Mouse (Mus musculus) mouse embryonic stem cell (cell line): ENCODE results near the gene Scarb1.

Experiments
- in situ Hi-C, 2 experiments: fragments of 300-500 bp; cut with MboI; formaldehyde crosslinking; loops; 1 replicate in 1 of 2; 3 replicates in 1 of 2; pipeline ENCODE4 v1.14.3; 2019 to 2020; ENCODE audit warnings: low sequenced_read_pairs in 2 of 2, low pct_unique_long_range_greater_than_20kb in 1 of 2, mixed read lengths in 1 of 2; ENCODE audit not compliant: unreplicated experiment in 1 of 2

Gene Scarb1

DNA sequence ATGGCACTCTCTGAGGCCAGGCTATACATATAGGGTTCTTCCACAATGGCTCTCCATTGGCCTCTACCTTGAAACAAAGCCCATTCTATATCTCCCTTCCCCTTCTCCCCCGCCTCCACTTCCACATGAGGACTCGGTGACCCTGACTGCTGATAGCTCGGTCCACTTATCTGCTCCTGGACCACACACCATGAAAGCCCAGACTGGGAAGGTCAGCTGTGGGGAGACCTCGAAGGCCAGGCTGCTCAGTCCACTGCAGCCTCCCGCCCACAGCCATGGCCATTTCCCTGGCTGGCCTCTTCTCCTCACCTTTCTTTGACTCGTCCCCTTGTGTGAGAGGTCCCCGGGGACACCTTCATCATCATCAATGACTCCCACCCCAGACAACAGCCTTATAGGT, 23.6 kb downstream of the Scarb1 start:
- in situ Hi-C loops, result no loop called here

DNA sequence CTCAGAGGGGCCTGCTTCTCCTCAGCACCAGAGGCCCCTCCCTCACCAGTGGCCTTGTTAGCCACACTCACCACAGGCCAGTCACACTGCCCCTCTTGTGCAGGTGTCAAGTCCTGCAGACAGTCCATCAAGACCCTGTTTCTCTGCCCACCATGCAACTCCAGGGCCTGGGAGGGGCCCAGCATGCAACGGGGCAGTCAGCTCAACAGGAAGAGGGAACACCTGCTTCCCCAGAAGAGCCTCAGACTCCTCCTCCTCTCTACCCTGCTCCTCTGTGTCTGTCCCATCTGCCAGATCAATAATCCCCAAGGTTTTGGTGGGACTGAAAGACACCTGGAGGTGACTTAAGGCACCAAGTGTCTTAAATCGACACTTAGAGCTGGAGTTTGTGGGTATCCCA, 24.1 kb downstream of the Scarb1 start:
- in situ Hi-C loops, result no loop called here

DNA sequence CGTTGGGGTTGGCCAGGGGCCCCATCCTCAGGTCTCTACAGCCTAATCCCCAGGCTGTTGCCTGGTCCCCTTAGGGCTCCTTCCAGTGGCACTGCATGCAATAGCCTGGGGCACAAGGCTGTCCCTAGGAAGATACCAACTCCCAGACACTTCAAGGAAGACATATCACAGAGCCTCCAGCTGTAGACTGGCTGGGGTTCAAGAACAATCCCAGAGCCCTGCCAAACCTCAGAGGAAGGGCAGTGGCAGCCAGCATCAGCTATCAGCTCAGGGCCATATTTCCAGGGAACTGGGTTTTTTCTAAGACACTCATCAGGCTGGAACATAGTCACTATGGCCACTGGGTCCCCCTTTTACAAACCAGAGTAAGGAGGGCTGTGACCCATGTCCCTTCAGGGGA, 25.8 kb downstream of the Scarb1 start:
- in situ Hi-C loops, result no loop called here

DNA sequence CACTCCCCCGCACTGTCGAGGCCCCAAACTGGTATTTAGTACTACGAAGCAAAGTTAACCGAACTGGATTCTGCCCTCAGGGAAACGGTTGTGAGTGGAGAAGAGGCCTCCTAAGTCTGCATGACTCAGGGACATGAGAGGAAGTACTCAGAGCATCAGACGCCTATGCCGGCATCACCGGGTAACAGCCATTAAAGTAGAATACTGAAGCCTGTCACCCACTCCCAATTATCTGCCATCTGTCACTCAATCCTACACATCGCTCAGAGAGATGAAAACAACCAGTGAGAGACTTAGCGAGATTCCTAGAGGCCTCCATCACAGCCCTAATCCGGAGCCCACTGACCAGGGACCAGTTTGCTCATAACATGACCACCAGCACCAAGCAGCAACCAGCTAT, 26.9 kb downstream of the Scarb1 start:
- in situ Hi-C loops, result no loop called here

DNA sequence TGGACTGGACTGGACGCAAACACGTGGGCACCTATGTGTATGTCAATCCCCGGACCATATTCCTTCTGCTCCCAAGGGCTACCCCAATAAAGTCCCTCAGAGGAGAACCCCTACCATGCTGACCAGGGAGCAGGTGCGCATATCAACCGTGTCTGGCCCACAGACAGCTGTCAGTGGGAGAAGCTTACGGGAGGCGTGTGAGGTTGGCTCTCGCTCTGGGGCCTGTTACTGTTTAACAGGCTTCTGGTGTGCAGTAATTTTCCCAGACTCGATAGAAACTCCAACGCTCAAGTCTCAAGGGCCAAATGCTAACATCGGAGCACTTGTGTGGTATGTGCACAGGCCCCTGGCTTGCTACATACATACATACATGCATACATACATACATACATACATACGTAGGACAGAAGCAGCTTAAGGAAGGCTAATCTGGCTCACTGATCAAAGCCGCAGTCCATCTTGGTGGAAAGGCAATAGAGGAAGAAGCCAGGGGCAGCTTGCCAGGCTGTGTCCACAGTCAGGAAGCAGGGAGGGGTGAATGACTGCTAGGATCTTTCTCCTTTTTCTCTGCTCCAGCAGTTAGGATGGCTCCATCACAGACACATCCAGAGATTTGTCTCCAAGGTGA, 27.8 kb downstream of the Scarb1 start:
- in situ Hi-C loops, result no loop called here

DNA sequence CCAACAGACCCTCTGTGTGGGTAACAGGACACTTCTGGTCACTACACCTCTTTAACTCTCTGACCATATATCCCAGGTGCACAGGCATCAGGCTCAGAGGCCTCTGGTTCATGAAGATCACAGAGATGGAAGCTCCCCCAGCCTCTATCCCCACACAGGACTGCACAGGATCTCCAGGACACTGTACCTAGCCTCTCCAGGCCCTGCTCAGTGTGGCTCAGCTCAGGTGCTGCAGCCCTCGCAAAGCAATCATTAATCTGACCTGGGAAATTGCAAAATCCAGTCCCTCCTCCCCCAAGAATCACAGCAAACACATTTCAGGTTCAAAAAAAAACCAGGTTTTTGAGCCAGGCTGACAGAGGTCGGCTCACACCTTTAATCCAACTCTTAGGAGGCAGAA, 29.9 kb downstream of the Scarb1 start:
- in situ Hi-C loops, result no loop called here

DNA sequence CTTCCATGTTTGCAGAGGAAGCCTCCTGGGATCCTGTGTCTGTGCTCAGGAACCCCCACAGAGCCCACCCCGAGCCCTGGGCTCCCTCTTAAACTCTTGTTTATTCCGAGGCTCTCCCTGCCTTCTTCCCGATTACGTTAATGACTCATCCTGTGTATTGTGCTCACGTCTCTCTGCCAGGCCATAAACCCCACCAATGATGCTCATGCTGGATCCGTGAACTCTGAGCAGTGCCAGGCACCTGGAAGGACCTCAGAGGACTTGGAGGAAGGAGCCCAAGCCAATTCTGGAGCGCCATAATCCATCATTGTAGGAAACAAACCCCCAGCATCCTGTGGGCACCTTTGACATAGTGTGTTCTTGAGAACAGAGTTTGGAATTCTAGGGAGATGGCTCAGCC, 31.7 kb downstream of the Scarb1 start:
- in situ Hi-C loops, result no loop called here

DNA sequence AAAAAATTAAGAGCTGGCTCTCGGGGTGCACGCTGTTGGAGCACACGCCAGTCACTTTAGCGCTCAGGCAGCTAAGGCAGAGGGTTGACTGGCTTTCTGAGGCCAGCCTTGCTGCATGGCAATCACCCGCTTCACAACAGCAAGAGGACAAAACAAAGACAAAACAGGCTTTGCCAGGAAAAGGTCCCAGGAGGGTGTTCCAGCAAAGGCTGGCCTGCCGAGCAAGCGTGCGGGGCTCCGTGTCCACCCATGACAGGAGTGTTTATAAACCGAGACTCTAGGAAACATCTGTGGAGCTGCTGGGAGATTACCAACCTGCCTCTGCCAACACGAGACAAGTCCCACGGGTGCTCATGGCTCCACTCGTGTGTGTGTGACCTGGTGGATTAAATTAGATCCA, 34.1 kb downstream of the Scarb1 start:
- in situ Hi-C loops, result no loop called here

DNA sequence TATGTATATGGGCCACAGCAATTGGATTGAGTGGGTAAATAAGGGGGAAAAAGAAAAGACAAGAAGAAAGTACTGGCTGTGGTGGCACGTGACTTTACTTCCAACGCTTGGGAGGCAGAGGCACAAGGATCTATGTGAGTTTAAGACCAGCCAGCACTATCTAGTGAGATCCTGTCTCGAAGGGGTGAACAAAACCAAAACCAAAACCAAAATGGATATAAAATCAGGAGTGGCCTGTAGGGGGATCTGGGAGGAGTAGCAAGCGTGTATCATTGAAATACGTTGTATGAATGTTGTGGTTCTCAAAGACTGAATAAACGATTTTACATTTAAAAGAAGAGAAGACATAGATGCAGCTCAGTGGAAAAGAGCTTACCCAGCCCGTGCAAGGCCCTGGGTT, 34.5 kb downstream of the Scarb1 start:
- in situ Hi-C loops, result no loop called here

DNA sequence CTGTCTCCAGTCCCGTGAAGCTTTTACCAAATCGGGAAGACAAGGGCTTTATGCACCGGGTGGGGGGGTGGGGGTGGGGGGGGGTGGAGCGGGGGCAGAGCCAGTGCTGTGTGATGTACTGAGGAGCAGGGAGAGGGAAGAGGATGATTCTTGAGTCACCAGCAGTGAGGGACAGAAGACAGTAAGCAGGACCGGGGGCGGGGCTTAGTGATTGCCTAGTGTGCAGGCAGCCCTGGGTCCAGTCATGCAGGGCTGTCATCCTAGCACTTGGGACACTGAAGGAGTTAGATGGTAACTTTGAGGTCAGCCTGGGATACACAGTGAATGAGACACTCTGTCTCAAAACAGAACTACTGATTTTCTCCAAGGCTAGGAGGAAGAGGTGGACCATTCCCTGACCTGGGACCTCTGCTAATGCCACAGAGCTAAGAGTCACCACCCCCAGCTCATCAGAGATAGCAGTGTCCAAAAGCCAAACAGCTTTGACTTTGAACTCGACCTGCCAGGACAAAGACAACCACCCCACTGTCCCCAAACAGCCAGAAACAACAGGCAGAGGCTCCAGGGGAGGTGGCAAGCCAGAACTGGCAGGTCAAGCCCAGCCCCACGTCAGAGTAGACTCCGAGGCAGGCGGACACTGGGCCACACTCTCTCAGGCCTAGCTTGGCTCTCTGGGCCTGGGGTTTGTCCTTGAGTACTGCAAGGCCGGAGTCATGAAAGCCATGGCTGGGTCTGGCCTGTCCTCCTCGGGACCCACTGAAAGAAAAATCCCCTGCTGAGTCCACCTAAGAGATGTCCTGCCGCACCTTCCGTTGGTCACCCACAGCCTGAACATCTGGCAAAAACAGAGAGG, 35.4 kb downstream of the Scarb1 start:
- in situ Hi-C loops, result no loop called here

DNA sequence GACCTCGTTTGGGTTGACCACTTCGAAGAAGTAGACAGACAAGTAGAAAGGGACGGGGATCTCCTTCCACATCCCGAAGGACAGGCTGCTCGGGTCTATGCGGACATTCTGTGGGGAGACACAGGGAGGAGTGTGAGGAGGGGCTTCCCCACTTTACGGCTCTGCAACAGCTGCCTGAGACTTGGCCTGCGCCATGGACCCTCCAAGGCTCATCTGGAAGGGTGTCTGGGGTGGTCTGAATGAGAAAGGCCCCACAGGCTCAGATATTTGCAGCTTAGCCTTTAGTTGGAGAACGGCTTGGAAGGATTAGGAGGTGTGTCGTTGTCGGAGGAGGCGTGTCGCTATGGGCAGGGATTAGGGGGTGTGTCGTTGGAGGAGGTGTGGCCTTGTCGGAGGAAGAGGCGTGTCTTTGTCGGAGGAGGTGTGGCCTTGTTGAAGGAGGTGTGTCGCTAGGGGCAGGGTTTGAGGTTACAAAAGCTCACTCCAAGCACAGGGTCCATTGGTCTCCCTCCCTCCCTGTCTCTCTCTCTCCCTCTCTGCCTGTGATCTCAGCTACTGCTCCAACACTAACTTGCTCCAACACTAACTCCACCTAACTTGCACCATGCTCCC, 36.5 kb downstream of the Scarb1 start:
- in situ Hi-C loops, result no loop called here

DNA sequence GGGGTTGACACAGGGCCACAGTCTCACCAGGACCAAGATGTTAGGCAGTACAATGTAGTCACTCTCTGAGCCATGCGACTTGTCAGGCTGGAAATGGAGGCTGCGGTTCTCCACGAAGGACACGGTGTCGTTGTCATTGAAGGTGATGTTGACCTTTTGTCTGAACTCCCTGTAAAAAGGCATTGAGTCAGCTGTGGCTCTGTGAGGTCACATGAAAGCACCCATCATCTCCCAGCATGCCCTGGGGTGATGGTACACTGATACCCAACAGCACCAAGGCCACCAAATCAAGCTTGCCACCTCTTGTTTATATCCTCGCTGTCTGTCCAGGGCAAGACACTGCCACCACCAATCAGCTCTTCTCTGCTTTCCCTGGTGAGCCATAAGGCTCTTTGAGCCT, 37.8 kb downstream of the Scarb1 start:
- in situ Hi-C loops, result no loop called here

DNA sequence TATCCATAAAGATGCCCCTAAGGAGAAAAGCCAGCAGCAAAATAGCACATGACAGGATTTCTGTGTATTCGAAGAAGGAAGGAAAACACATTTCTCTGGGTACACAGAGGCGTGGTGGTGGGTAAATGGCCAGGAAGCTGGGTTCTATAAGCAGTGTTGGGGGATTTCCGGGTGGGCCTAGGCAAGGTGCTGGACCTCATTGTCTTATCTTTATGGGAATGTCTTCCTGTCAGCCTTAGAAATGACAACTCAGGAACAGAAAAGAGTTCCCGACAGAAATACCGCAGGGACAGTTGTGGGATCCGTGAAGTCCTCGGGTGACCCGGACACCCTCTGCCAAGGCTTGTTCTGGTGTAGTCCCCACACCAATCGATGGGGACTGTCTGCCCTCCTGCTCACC, 42.7 kb downstream of the Scarb1 start:
- in situ Hi-C loops, result no loop called here

DNA sequence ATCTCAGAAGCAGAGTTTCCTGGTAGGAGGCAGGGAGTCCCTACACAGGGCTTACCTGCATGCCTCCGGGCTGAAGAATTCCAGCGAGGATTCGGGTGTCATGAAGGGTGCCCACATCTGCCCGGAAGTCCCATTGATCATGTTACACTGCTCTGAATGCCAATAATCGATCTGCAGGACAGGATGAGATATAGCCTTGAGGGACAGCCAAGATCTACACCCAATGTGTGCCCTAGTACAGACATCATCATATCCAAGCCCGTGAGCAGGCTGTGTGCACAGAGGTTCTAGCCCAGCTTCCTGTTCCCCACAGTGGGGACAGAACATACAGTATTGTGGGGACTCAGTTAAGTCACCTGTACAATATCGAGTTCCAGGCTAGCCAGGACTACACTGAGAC, 43.7 kb downstream of the Scarb1 start:
- in situ Hi-C loops, result no loop called here

DNA sequence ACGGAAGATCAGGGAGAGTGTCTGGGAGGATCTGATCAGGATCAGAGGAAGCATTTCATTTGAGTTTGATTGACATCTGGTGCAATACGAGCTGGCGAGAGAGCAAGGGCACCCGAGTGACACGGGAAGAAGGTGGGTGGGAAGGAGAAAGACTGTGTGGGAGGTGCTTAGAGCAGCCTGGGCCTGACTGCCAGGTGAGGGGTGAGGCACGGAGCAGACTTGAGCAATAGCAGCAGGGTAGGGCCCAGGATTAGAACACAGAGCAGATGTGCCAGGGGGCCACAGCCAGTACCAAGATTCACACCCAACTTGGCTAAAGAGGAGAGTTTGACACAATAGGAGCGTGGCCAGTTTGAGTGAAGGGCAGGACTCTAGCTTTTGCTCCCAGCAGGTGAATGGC, 47.9 kb downstream of the Scarb1 start:
- in situ Hi-C loops, result no loop called here

DNA sequence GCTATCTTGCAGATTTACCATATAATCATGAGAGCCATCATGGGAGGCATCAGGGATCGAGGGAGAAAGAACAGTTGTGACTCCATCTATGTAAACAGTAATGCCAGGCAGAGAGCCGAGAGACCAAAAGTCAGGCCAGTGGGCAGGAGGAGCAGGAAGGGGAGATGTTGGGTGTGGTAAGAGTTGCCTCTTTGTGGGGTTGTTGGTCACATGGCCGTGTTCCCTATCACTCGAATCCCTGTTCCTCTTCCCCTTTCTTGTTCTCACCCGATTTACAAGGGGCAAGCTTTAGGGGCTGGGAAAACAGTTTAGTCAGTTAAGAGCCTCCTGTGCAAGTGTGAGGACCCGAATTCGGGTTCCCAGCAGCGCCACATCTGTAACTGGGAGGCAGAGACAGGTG, 49.0 kb downstream of the Scarb1 start:
- in situ Hi-C loops, result no loop called here

DNA sequence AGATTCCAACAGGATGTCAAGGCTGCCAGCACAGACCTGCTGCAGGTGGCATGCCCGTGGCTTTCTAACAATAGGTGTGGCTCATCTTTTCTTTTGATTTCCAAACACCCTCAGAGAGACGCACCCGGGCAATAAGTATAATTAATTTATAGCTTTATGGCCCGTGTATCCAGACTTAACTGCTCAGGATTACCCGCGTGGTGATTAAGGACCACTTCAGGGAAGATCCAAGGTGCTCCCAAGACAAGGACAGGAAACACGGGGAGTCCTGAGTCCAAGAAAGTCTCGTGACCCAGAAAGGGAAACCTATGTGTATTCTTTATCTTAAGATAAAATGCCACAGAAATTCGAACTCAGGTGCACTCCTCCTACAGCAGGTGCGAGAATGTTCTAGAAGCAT, 49.5 kb downstream of the Scarb1 start:
- in situ Hi-C loops, result no loop called here

DNA sequence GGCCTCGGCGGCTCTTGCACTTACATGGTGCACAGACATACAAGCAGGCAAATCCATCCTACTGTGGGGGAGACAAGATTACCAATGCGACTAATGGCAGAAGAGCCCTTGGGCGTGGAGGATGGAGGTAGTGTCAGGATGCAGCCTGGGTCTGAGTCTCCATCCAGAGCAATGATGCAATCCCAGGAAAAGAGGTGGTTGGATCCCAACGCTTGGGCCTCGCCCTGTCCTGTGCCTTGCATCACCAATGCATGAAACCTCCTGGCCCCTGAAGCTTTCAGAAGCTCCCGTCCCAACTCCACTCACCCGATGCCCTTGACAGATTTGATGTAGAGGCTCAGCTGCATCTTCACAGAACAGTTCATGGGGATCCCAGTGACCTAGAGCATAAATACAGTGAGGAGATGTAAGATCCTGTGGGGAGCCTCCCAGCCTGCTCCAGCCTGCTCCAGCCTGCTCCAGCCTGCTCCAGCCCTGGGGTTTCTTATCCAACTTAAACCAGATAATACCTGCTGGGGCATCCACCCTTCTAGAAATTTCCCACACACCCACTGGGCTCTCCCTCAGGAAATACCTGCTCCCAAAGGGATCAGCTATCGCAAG, 53.7 kb downstream of the Scarb1 start:
- in situ Hi-C loops, result no loop called here

DNA sequence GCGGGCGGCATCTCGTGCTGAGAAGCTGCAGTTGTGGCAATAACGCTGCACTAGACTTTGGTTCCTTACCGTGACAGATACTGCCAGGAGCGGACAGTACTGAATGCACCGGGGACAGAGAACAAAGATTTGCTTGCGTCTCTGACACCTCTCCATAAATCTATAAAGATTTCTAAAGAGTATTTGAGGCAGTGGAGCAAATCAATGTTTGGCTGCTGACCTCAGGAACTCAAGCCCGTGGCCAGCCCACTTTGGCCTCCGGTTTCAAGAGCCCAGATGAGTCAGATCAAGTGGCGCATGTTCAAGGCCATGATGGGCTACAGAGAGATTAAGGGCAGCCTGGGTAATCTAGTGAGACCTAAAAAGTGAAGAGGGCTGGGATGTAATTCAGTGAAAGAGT, 54.8 kb downstream of the Scarb1 start:
- in situ Hi-C loops, result no loop called here
